ENCODE assay signal across 27 mouse cellular contexts in the genomic region with DNA sequence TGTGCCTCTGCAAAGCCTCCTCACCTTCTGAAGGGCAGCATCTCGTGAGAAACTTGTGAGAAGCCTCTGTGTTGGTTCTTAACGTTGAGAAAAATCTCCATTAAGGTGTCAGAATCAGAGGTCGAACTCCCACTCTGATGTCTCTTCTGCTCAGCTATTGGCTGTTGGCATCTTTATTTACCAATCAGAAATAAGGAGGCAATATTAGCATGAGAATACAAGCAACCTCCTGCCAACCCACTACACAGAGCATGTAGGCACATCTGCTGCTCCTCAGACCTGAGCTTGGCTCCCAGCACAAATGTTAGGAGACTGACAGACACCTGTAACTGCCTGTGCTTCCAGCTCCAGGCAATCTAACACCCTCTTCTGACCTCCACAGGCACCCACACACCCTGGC.
"Had no signal": no experiment of that assay in that cellular context is flagged by ENCODE, and none has a peak within 500 bp of the region (broad histone marks: within the 10 kb centered on the region; RNA-seq: fewer than 3 reads in every experiment).

No protein-coding gene starts in this region.

- H3K4me1 ChIP-seq: midbrain, embryonic 12.5 days; midbrain, embryonic 13.5 days; midbrain, embryonic 15.5 days had no signal

- H3K9me3 ChIP-seq: limb, embryonic 10.5 days; limb, embryonic 12.5 days; limb, embryonic 13.5 days; limb, embryonic 15.5 days; liver, embryonic 12.5 days; liver, embryonic 13.5 days; liver, embryonic 15.5 days; lung, embryonic 15.5 days; megakaryocyte, embryonic 14.5 days; midbrain, embryonic 10.5 days; midbrain, embryonic 12.5 days; midbrain, embryonic 13.5 days; midbrain, embryonic 15.5 days had no signal

- H3K27me3 ChIP-seq: limb, embryonic 12.5 days; limb, embryonic 13.5 days; limb, embryonic 15.5 days; liver, embryonic 12.5 days; liver, embryonic 15.5 days; lung, embryonic 15.5 days; midbrain, embryonic 12.5 days; midbrain, embryonic 13.5 days; midbrain, embryonic 15.5 days had no signal

- DNase-seq: left cerebral cortex, postnatal 4 days; liver; liver, embryonic 13.5 days; liver, postnatal 0 days; lung, adult 18-20 months; lung, adult 2 months; lung, embryonic 14.5 days; lung, postnatal 10 days; lung, postnatal 14 days; lung, postnatal 36 days; lung, postnatal 4 days; midbrain, embryonic 14.5 days had no signal

- H3K27ac ChIP-seq: limb, embryonic 10.5 days; limb, embryonic 12.5 days; limb, embryonic 13.5 days; limb, embryonic 15.5 days; liver, embryonic 12.5 days; liver, embryonic 13.5 days; liver, embryonic 14.5 days; liver, embryonic 15.5 days; lung, embryonic 15.5 days; macrophage; midbrain, embryonic 10.5 days; midbrain, embryonic 12.5 days; midbrain, embryonic 13.5 days; midbrain, embryonic 15.5 days had no signal

- H3K36me3 ChIP-seq: limb, embryonic 10.5 days; limb, embryonic 12.5 days; limb, embryonic 13.5 days; limb, embryonic 15.5 days; liver, embryonic 12.5 days; liver, embryonic 13.5 days; liver, embryonic 15.5 days; lung, embryonic 15.5 days; midbrain, embryonic 10.5 days; midbrain, embryonic 12.5 days; midbrain, embryonic 13.5 days; midbrain, embryonic 15.5 days had no signal

- H3K4me3 ChIP-seq: limb, embryonic 10.5 days; limb, embryonic 12.5 days; limb, embryonic 13.5 days; limb, embryonic 15.5 days; liver, embryonic 12.5 days; liver, embryonic 13.5 days; liver, embryonic 15.5 days; lung, embryonic 15.5 days; megakaryocyte, embryonic 14.5 days; midbrain, embryonic 10.5 days; midbrain, embryonic 12.5 days; midbrain, embryonic 13.5 days; midbrain, embryonic 15.5 days; myocyte had no signal
